Mouse (Mus musculus): ENCODE data around the gene Ppa1. TPM values are rescaled to one million over a fixed set of nuclear protein-coding genes. Genes with fewer than 3 reads are reported as not detected.
"Not testable (repeated sequence)": the region's sequence is repeated elsewhere in the genome, so short reads cannot be mapped to it uniquely, and the experiment has no call there.

Ppa1 gene
- total RNA-seq (2014; rRNA removed): 137 and 157 TPM in 2 replicates
- polyA plus RNA-seq (2015; fragmentation: Nextera tagmentation; extraction: Ambion mirVana): 201 and 219 TPM in 2 replicates

DNA sequence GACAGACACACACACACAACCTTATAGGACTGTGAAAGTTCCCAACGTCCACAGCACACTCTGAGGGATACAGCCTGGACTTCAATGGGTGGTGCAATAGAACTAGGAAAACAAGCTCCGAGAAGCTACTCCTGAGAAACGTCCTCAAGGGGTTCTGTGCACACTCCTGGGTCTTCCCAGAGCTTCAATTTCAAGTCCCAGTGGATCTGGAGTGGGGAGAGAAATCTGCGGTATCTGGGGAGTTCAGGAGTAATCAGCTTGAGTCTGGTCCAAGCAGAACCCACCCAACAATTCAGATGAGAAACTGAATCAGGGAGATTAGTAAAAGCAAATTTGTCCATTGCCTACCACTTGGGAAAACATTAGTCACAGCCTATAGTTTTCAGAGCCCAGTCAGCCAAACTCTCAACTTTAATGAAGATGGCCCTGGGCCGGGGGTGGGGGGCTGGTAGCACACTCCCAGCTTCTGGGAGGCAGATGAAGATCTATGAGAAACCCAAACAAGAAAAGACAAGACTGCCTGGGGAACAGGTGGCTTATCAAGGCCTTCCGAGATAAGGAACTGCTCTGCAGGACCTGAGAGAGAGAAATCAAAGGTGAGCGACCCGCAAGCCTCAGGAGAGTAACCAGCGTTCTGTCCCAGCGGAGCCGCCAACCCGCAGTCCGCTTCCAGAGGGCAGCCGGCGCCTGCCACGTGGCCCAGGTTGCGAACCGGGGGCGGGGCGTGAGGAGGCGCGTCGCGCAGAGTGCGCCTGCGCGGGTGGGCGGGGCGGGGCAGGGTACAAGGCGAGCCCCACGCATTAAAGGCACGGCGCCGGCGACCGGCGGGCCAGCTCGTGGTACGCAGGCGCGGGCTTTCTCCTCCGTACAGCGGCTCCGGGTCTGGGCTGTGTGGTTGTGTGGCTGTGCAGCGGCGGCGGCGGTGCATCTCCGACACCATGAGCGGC lies at the start of gene Ppa1:
Gene Ppa1, plus strand, starts transcription at position 763 of the 947 bp plus-strand sequence.
- 2% methylated on average over 48 of the region's 50 CpGs for WGBS
- Histone ChIP-seq H3K4me1 (ENCODE audit: insufficient read depth) (0 out of 2 replicates have a peak, but pooled peaks cover 5% of the 10 kb centered on the region), H3K27ac (ENCODE audit: low read depth, low read length) (peak within 1 kb of the TSS; percentile 79), H3K9me3 (ENCODE audit: low read length) (no peaks in the 10 kb centered on the region), H3K27me3 (ENCODE audit: insufficient read depth, low read length) (no peaks in the 10 kb centered on the region), H3K4me3 (ENCODE audit: low read depth, low read length) (peak within 1 kb of the TSS; percentile 83), H3K4me2 (ENCODE audit: low read depth) (peak within 1 kb of the TSS; percentile 78), H3K36me3 (ENCODE audit: insufficient read depth) (no peaks in the 10 kb centered on the region), H3K9ac (peak within 1 kb of the TSS; percentile 78)
- no peak for TF ChIP-seq CTCF (IDR thresholded peaks at IDR 0.05; ENCODE audit: low read depth)
- ATAC-seq (peak; percentile 99), DNase-seq (peak; percentile 93)

- ATAC-seq (no peak), DNase-seq (no peak)
Measured at GRCm38 (mm10) chr10:61599556-61600114, 48.7 kb upstream of the Ppa1 start.

DNA sequence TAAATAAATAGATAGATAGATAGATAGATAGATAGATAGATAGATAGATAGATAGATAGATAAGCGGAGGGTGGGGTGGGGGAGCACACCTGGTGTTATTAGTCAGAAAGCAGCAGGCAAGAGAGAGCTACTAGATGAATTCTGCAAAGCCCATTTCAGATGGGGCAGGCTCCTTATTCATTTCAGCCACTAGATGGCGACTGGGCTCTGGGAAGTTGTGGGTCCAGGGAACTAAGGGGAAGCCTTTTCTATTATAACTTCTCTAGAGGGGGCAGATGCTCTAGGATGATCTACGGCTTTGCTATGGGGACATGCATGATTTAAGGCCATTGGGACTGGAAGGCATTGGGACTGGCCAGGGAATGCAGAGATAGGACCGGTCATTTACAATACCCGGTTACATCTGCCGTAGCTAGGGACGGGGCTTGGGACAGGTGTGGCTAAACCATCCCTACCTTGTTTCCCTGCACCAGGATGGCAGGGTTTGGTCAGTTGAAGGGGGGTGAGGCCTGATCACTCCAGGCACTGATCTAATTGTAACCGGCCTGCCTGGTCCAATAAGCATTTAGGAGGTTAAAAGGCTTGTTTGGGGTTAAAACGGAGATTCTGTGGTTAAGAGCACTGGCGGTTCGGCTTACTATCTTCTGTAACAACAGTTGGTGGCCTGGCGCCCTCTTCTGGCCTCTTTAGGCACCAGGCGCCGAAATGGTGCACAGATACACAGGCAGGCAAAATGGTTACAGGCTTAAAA lies 45.9 kb upstream of the Ppa1 start:
- Histone ChIP-seq H3K4me3 (ENCODE audit: low read depth, low read length) (no peak overlapping the region), H3K4me1 (ENCODE audit: insufficient read depth) (no peaks in the 10 kb centered on the region), H3K36me3 (ENCODE audit: insufficient read depth) (no peaks in the 10 kb centered on the region), H3K27me3 (ENCODE audit: insufficient read depth, low read length) (no peaks in the 10 kb centered on the region), H3K27ac (ENCODE audit: low read depth, low read length) (no peak overlapping the region), H3K9me3 (ENCODE audit: low read length) (no peaks in the 10 kb centered on the region), H3K9ac (no peak overlapping the region), H3K4me2 (ENCODE audit: low read depth) (peak overlapping the region; percentile 35)
- DNase-seq (peak; percentile 87), ATAC-seq (peak; percentile 87)
- peak; percentile 85 for TF ChIP-seq CTCF (IDR thresholded peaks at IDR 0.05; ENCODE audit: low read depth)
- 10% methylated on average over 14 of the region's 14 CpGs for WGBS

More at GRCm38 (mm10) chr10:61599556-61600114, 48.7 kb upstream of the Ppa1 start:
- Histone ChIP-seq H3K27me3 (ENCODE audit: insufficient read depth, low read length) (no peaks in the 10 kb centered on the region), H3K4me3 (ENCODE audit: low read depth, low read length) (no peak overlapping the region), H3K9ac (no peak overlapping the region), H3K4me1 (ENCODE audit: insufficient read depth) (no peaks in the 10 kb centered on the region), H3K27ac (ENCODE audit: low read depth, low read length) (no peak overlapping the region), H3K36me3 (ENCODE audit: insufficient read depth) (no peaks in the 10 kb centered on the region), H3K9me3 (ENCODE audit: low read length) (no peaks in the 10 kb centered on the region), H3K4me2 (ENCODE audit: low read depth) (no peak overlapping the region)
- TF ChIP-seq CTCF (IDR thresholded peaks at IDR 0.05; ENCODE audit: low read depth): no peak
- WGBS: 35% methylated on average over 9 of the region's 9 CpGs

GRCm38 (mm10) chr10:61604376-61605065 lies 43.8 kb upstream of the Ppa1 start:
- no peaks in the 10 kb centered on the region for H3K4me1 ChIP-seq (ENCODE audit: insufficient read depth)
- ATAC-seq (no peak), DNase-seq (no peak)
- H3K36me3 ChIP-seq (ENCODE audit: insufficient read depth): no peaks in the 10 kb centered on the region
- no peaks in the 10 kb centered on the region for H3K27me3 ChIP-seq (ENCODE audit: insufficient read depth, low read length)
- H3K4me3 ChIP-seq (ENCODE audit: low read depth, low read length): no peak overlapping the region
- no peak overlapping the region for H3K27ac ChIP-seq (ENCODE audit: low read depth, low read length)
- TF ChIP-seq CTCF (IDR thresholded peaks at IDR 0.05; ENCODE audit: low read depth): no peak
- H3K4me2 ChIP-seq (ENCODE audit: low read depth): no peak overlapping the region
- 71% methylated on average over 10 of the region's 10 CpGs for WGBS
- no peaks in the 10 kb centered on the region for H3K9me3 ChIP-seq (ENCODE audit: low read length)
- H3K9ac ChIP-seq: no peak overlapping the region

DNA sequence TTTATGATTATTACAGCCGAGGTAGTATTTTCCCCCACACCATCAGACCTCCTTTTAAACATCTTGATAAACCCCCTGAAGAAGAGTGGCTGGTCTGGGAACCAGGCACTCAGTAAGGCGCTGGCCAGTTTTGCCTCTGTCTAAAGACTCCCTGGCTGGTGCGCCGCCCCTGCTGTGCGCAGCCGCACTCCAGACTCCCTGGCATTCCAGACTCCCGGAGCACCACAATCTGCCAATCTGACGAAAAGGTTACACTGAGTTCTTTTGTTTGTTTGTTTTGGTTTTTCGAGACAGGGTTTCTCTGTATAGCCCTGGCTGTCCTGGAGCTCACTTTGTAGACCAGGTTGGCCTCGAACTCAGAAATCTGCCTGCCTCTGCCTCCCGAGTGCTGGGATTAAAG lies 43.0 kb upstream of the Ppa1 start:
- 66% methylated on average over 11 of the region's 11 CpGs for WGBS
- not testable (repeated sequence) for ATAC-seq

GRCm38 (mm10) chr10:61605851-61606250 lies 42.5 kb upstream of the Ppa1 start:
- Histone ChIP-seq H3K27me3 (ENCODE audit: insufficient read depth, low read length) (no peaks in the 10 kb centered on the region), H3K4me1 (ENCODE audit: insufficient read depth) (no peaks in the 10 kb centered on the region)
- WGBS: 15% methylated on average over 8 of the region's 8 CpGs

More for the DNA sequence above, 43.0 kb upstream of the Ppa1 start:
- H3K9ac ChIP-seq; H3K36me3 ChIP-seq (ENCODE audit: insufficient read depth); H3K4me2 ChIP-seq (ENCODE audit: low read depth); H3K4me1 ChIP-seq (ENCODE audit: insufficient read depth); H3K27ac ChIP-seq (ENCODE audit: low read depth, low read length); H3K4me3 ChIP-seq (ENCODE audit: low read depth, low read length); H3K27me3 ChIP-seq (ENCODE audit: insufficient read depth, low read length); DNase-seq; H3K9me3 ChIP-seq (ENCODE audit: low read length): not testable (repeated sequence)

More at GRCm38 (mm10) chr10:61605851-61606250, 42.5 kb upstream of the Ppa1 start:
- Histone ChIP-seq H3K36me3 (ENCODE audit: insufficient read depth) (no peaks in the 10 kb centered on the region), H3K4me2 (ENCODE audit: low read depth) (no peak overlapping the region), H3K9me3 (ENCODE audit: low read length) (no peaks in the 10 kb centered on the region), H3K9ac (no peak overlapping the region), H3K4me3 (ENCODE audit: low read depth, low read length) (no peak overlapping the region), H3K27ac (ENCODE audit: low read depth, low read length) (no peak overlapping the region)
- TF ChIP-seq CTCF (IDR thresholded peaks at IDR 0.05; ENCODE audit: low read depth): peak; percentile 67
- ATAC-seq: no peak
- peak; percentile 65 for DNase-seq

Data from forebrain, postnatal 0 days (tissue).